Mouse (Mus musculus): ENCODE results near the gene Fermt1. TPM values are rescaled to one million over a fixed set of nuclear protein-coding genes. Genes with fewer than 3 reads are reported as not detected.

The Fermt1 gene
- polyA plus RNA-seq, 1 experiment from 2014 or later = 3.2 TPM

DNA sequence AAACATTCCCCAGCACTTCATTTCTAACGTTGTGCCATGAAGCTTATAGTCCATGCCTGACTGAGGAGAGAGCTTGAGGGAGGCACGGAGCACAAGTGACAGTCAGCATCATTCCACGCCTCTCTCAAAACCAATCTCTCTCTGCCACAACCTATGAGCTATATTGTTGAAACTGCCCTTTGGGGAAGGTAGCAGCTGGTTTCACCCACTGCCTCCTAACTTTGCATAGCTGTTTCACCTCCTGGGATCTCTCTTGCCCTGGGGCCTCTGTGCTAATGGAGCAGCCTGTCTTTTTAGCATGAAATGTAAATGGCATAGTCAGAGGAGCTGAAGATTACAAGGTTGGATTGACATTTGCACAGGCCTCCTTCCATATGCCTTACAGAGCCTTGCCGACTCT is 43.6 kb downstream of the Fermt1 start:
- DNase-seq (ENCODE audit: low spot score) (no peak), ATAC-seq (replicated peaks; ENCODE audit: low FRiP score) (no peak)
- Histone ChIP-seq H3K27ac (ENCODE audit: low read depth, low read length) (no peak overlapping the region), H3K27me3 (ENCODE audit: control insufficient read depth, insufficient read depth, low read length) (no peaks in the 10 kb centered on the region), H3K9me3 (ENCODE audit: control insufficient read depth, low read length) (no peaks in the 10 kb centered on the region), H3K36me3 (ENCODE audit: control insufficient read depth, insufficient read depth, low read length) (no peaks in the 10 kb centered on the region), H3K9ac (ENCODE audit: low read length) (no peak overlapping the region), H3K4me3 (ENCODE audit: low read depth, low read length) (no peak overlapping the region), H3K4me2 (ENCODE audit: low read depth, low read length, severe bottlenecking) (no peak overlapping the region), H3K4me1 (replicated peaks; ENCODE audit: control insufficient read depth, insufficient read depth, low read length) (no peaks in the 10 kb centered on the region)
- 92% methylated on average over 4 of the region's 4 CpGs for WGBS

DNA sequence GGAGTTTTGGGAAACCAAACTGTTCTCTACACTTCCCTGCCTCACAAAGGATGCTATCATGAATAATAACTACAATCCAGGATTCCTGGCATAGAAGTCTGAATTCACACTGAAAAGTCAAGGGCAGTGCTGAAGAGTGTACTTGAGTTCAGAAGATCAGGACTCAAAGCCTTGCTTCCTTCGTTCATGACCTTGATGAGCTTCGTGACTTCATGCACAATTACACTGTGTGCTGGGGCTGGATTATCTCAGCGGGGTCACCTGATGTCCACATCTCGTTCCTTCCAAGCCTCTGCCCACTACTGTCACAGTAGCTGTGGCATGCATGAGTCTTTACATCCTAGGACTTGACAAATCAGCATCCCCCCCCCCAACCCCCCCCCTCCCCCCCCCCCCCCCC is 44.1 kb downstream of the Fermt1 start:
- Histone ChIP-seq H3K36me3 (ENCODE audit: control insufficient read depth, insufficient read depth, low read length) (no peaks in the 10 kb centered on the region), H3K27ac (ENCODE audit: low read depth, low read length) (no peak overlapping the region), H3K4me2 (ENCODE audit: low read depth, low read length, severe bottlenecking) (no peak overlapping the region), H3K27me3 (ENCODE audit: control insufficient read depth, insufficient read depth, low read length) (no peaks in the 10 kb centered on the region), H3K4me1 (replicated peaks; ENCODE audit: control insufficient read depth, insufficient read depth, low read length) (no peaks in the 10 kb centered on the region), H3K9me3 (ENCODE audit: control insufficient read depth, low read length) (no peaks in the 10 kb centered on the region), H3K9ac (ENCODE audit: low read length) (no peak overlapping the region), H3K4me3 (ENCODE audit: low read depth, low read length) (no peak overlapping the region)
- no peak for DNase-seq (ENCODE audit: low spot score)
- ATAC-seq (replicated peaks; ENCODE audit: low FRiP score) = no peak
- 67% methylated on average over 4 of the region's 4 CpGs for WGBS

DNA sequence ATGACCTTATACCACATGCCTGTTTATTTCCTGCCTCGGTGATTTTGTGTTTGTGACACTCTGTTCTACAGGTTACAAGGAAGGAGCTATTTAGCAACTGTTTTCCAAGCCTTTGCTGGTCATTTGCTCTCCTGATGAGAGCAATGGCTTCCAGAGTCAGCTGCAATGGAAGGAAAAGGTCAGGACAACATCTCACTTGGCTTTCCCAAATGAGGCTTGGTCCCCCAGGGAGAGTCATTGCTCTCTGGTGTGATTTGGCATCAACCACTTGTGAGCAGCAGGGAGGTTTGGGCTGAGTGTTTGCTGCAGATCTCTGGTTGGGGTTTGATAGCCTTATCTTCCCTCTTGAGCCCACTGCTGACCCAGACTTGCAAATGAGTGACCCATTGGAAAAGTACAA is 45.1 kb downstream of the Fermt1 start:
- Histone ChIP-seq H3K4me3 (ENCODE audit: low read depth, low read length) (no peak overlapping the region), H3K4me1 (replicated peaks; ENCODE audit: control insufficient read depth, insufficient read depth, low read length) (no peaks in the 10 kb centered on the region), H3K9ac (ENCODE audit: low read length) (no peak overlapping the region), H3K27me3 (ENCODE audit: control insufficient read depth, insufficient read depth, low read length) (no peaks in the 10 kb centered on the region), H3K27ac (ENCODE audit: low read depth, low read length) (no peak overlapping the region), H3K9me3 (ENCODE audit: control insufficient read depth, low read length) (no peaks in the 10 kb centered on the region), H3K4me2 (ENCODE audit: low read depth, low read length, severe bottlenecking) (no peak overlapping the region), H3K36me3 (ENCODE audit: control insufficient read depth, insufficient read depth, low read length) (no peaks in the 10 kb centered on the region)
- 82% methylated on average over 1 of the region's 1 CpGs for WGBS
- no peak for DNase-seq (ENCODE audit: low spot score)
- ATAC-seq (replicated peaks; ENCODE audit: low FRiP score) = no peak

DNA sequence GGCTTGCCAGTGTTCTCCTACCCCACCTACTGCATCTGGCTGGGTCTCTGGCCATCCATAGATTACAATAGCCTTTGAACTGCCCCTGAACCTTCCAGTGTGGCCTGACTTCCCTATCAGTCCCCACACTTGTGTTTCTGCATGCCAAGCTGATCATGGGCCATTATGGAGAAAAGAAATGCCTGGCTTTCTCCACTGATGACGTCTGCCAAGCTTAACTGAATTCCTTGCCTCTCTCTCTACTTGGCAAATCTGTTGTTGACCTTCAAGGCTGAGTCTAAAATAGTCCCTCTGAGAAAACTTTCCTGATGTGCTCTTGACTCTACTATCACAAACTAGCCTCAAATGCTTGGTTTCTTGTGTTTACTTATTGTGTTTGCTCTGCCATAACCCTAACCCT is 47.5 kb downstream of the Fermt1 start:
- H3K27ac ChIP-seq (ENCODE audit: low read depth, low read length) = no peak overlapping the region
- ATAC-seq (replicated peaks; ENCODE audit: low FRiP score) (no peak), DNase-seq (ENCODE audit: low spot score) (no peak)
- H3K27me3 ChIP-seq (ENCODE audit: control insufficient read depth, insufficient read depth, low read length) = no peaks in the 10 kb centered on the region
- H3K9me3 ChIP-seq (ENCODE audit: control insufficient read depth, low read length) = no peaks in the 10 kb centered on the region
- no peak overlapping the region for H3K9ac ChIP-seq (ENCODE audit: low read length)
- H3K4me2 ChIP-seq (ENCODE audit: low read depth, low read length, severe bottlenecking) = no peak overlapping the region
- no peaks in the 10 kb centered on the region for H3K36me3 ChIP-seq (ENCODE audit: control insufficient read depth, insufficient read depth, low read length)
- no peak overlapping the region for H3K4me3 ChIP-seq (ENCODE audit: low read depth, low read length)
- no peaks in the 10 kb centered on the region for H3K4me1 ChIP-seq (replicated peaks; ENCODE audit: control insufficient read depth, insufficient read depth, low read length)
- WGBS = 61% methylated on average over 1 of the region's 1 CpGs

DNA sequence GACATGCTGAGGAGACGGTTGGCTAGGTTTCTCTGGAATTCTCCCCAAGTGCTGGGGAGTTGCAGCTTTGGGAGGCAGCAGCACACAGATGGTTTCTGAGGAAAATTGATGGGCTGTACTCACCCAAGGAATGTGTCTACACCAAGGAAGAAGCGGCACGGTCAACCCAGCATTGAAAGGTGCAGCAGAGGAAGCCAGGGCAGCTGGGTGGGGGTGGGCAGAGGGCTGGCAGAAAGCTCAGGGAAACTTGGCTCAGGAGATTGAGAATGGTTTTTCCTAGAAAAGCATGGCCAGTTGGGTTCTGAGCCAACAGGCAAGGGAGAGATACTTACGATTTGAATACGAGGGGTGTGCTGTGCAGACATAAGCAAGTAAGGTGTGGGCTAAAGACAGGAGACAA is 51.9 kb downstream of the Fermt1 start:
- H3K27me3 ChIP-seq (ENCODE audit: control insufficient read depth, insufficient read depth, low read length) = no peaks in the 10 kb centered on the region
- 86% methylated on average over 5 of the region's 5 CpGs for WGBS

DNA sequence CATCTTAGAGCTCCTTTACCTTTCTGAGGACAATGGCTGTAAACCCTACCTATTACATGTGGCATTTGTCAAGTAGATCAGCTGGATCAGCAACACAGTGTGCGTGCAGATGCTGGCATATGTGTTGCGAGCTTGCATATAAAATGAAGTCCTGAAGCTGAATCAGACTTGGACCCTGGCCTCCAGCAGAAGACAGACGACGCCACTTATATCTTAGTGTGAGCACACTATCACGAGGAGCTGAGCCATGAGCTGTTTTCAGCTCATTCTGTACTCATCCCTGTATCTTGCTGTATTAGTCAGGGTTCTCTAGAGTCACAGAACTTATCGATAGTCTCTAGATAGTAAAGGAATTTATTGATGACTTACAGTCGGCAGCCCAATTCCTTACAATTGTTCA is 60.4 kb downstream of the Fermt1 start:
- no peak overlapping the region for H3K27ac ChIP-seq (ENCODE audit: low read depth, low read length)
- H3K9ac ChIP-seq (ENCODE audit: low read length) = no peak overlapping the region
- DNase-seq (ENCODE audit: low spot score) (no peak), ATAC-seq (replicated peaks; ENCODE audit: low FRiP score) (no peak)
- H3K4me3 ChIP-seq (ENCODE audit: low read depth, low read length) = no peak overlapping the region
- H3K36me3 ChIP-seq (ENCODE audit: control insufficient read depth, insufficient read depth, low read length) = no peaks in the 10 kb centered on the region
- peaks cover 3% of the 10 kb centered on the region; the same call in 1 of the 2 replicates for H3K27me3 ChIP-seq (ENCODE audit: control insufficient read depth, insufficient read depth, low read length)
- 0 out of 2 replicates have a peak, but pooled peaks cover 2% of the 10 kb centered on the region for H3K4me1 ChIP-seq (replicated peaks; ENCODE audit: control insufficient read depth, insufficient read depth, low read length)
- no peaks in the 10 kb centered on the region for H3K9me3 ChIP-seq (ENCODE audit: control insufficient read depth, low read length)
- no peak overlapping the region for H3K4me2 ChIP-seq (ENCODE audit: low read depth, low read length, severe bottlenecking)
- WGBS = 94% methylated on average over 7 of the region's 7 CpGs

More for the DNA sequence above, 51.9 kb downstream of the Fermt1 start:
- DNase-seq (ENCODE audit: low spot score) = no peak
- no peak for ATAC-seq (replicated peaks; ENCODE audit: low FRiP score)
- no peak overlapping the region for H3K27ac ChIP-seq (ENCODE audit: low read depth, low read length)
- no peak overlapping the region for H3K9ac ChIP-seq (ENCODE audit: low read length)
- no peaks in the 10 kb centered on the region for H3K36me3 ChIP-seq (ENCODE audit: control insufficient read depth, insufficient read depth, low read length)
- H3K9me3 ChIP-seq (ENCODE audit: control insufficient read depth, low read length) = no peaks in the 10 kb centered on the region
- no peaks in the 10 kb centered on the region for H3K4me1 ChIP-seq (replicated peaks; ENCODE audit: control insufficient read depth, insufficient read depth, low read length)
- H3K4me2 ChIP-seq (ENCODE audit: low read depth, low read length, severe bottlenecking) = no peak overlapping the region
- no peak overlapping the region for H3K4me3 ChIP-seq (ENCODE audit: low read depth, low read length)

DNA sequence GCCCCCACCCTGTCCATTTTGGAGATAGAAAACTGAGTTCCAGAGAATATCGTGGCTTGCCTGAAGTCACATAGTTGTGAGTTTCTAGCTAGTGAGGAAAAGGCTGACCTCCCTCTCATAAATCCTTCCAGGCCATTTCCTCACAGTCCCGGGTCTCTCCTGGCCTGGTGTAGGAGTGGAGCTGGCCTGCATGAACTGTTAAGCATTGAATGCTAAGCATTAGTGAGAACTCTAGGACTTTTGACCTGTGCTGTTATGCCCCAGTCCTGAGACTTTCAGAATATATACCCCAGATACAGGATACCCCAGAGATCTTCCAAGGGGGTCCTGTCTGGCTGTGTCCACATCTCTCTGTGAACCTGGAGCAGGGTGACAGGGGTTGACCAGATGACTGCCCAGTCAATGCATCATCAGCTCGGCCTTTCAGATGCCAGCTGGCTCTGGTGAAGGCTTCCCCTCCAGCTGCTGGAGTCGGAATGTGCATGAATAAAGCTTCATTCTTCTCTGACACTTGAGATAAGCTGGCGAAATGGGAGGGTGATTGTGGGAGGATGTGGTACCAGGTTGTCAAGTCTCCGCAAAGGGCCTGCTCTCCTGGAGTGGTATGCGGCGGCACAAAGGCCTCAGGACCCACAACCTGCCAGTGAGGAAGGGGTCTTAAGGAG is 61.3 kb downstream of the Fermt1 start:
- no peak for DNase-seq (ENCODE audit: low spot score)
- Histone ChIP-seq H3K4me1 (replicated peaks; ENCODE audit: control insufficient read depth, insufficient read depth, low read length) (0 out of 2 replicates have a peak, but pooled peaks cover 2% of the 10 kb centered on the region), H3K27ac (ENCODE audit: low read depth, low read length) (no peak overlapping the region), H3K4me3 (ENCODE audit: low read depth, low read length) (no peak overlapping the region), H3K36me3 (ENCODE audit: control insufficient read depth, insufficient read depth, low read length) (no peaks in the 10 kb centered on the region), H3K27me3 (ENCODE audit: control insufficient read depth, insufficient read depth, low read length) (peaks cover 8% of the 10 kb centered on the region; the same call in 1 of the 2 replicates), H3K4me2 (ENCODE audit: low read depth, low read length, severe bottlenecking) (no peak overlapping the region), H3K9me3 (ENCODE audit: control insufficient read depth, low read length) (no peaks in the 10 kb centered on the region), H3K9ac (ENCODE audit: low read length) (no peak overlapping the region)
- 84% methylated on average over 8 of the region's 8 CpGs for WGBS
- no peak for ATAC-seq (replicated peaks; ENCODE audit: low FRiP score)

DNA sequence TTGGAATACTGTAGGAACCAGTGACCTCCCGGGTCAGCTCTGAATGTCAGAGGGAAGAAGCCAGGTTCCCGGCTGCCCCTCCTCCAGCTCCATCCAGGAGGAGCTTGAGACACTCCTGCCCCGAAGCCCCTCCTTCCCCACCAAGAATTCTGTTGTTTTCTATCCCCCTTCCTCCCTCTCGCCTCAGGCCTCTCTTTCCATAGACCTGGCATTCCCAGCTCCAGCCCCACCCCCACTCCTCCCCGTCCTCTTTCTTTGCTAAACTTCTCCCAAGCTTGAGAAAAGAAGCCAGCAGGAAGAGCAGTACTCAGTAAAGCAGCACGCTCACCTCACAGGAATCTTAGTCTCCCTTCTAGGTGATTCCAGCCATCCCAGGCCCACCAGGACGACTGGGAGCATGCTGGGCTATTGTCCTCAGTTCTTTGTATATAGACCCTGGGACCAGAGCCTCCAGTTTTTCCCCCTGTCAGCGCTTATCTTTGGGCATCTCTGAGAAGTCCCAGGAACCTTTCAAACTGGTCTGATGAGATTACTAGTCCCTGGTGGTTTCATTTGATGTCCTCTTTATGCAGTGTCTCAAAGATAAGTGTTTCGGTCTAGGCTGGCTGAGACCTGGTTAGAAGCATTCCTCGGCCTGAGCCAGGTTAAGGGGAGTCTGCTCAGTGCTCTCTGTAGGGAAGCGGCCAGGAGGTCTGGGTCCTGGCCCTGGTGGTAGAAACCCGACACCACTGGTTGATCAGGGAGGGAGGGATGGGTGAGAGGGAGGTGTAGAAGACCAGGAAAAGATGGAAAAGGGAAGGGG is 64.7 kb downstream of the Fermt1 start, which contains the start of gene Lrrn4:
Gene Lrrn4 (minus strand): TSS at position 48 of the 802 bp plus-strand sequence.
- WGBS = 5% methylated on average over 12 of the region's 12 CpGs
- Histone ChIP-seq H3K36me3 (ENCODE audit: control insufficient read depth, insufficient read depth, low read length) (no peaks in the 10 kb centered on the region), H3K4me2 (ENCODE audit: low read depth, low read length, severe bottlenecking) (peak within 1 kb of the TSS; percentile 87), H3K27ac (ENCODE audit: low read depth, low read length) (no peak within 1 kb of the TSS), H3K9ac (ENCODE audit: low read length) (no peak within 1 kb of the TSS; the same call in 1 of the 2 replicates), H3K9me3 (ENCODE audit: control insufficient read depth, low read length) (no peaks in the 10 kb centered on the region), H3K27me3 (ENCODE audit: control insufficient read depth, insufficient read depth, low read length) (peaks cover 23% of the 10 kb centered on the region), H3K4me1 (replicated peaks; ENCODE audit: control insufficient read depth, insufficient read depth, low read length) (peaks cover 2% of the 10 kb centered on the region; the same call in 1 of the 2 replicates), H3K4me3 (ENCODE audit: low read depth, low read length) (peak within 1 kb of the TSS; percentile 46)
- peak; percentile 40 for ATAC-seq (replicated peaks; ENCODE audit: low FRiP score)
- peak; percentile 64 for DNase-seq (ENCODE audit: low spot score)

Data from forebrain, embryonic 11.5 days (tissue).